Mouse (Mus musculus): ENCODE results near the gene Fam117b.

The Fam117b gene

GRCm38 (mm10) chr1:59912413-59913157 is at the start of gene Fam117b:
Gene Fam117b, plus strand, starts transcription at chr1:59913006.
- DNase-seq (ENCODE audit: low spot score in 2 of 2) = peak; percentile 98 to 99

DNA sequence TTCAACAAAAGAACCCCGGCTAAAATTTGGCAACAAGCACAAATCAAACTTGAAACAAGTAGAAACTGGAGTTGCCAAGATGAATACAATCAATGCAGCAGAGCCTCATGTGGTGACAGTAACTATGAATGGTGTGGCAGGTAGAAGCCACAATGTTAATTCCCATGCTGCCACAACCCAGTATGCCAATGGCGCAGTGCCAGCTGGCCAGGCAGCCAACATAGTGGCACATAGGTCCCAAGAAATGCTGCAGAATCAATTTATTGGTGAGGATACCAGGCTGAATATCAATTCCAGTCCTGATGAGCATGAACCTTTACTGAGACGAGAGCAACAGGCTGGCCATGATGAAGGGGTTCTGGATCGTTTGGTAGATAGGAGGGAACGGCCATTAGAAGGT is 44.8 kb upstream of the Fam117b start:
- DNase-seq (ENCODE audit: low spot score in 2 of 2) = no peak

DNA sequence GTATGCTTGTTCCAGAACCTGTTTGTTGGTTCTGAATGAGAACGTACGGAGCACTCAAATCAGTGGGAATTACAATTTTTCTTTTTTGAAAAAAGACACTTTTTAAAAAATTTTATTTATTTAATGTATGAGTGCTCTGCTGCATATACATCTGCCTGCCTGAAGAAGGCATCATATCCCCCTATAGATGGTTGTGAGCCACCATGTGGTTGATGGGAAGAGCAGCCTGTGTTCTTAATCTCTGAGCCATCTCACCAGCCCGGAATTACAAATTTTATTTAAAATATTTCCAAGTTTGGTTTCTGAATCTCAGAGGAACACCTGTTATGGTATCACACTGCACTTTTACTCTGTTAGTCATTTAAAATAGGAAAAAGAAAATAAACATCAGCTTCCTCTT is 38.8 kb upstream of the Fam117b start:
- no peak for DNase-seq (ENCODE audit: low spot score in 2 of 2)

DNA sequence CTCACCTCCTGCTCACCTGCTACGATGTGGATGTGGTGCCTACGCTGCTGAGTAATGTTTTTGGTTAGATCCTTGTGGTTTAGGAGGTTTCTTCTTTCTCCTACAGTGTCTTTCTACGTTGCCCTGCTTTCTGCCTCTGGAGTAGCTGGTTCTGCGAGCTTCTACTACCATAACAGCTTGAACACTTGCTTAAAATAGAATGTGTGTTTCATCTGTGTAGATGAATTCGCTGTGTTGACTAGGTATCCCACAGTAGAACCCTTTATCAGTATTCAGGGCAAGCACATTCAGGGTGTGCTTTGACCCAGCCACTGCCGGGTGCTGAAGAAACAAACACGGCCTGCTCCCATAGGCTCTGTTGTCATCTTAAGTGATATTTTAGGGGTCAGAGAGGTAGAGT is 34.7 kb upstream of the Fam117b start:
- DNase-seq (ENCODE audit: low spot score in 2 of 2) = no peak

- DNase-seq (ENCODE audit: low spot score in 2 of 2) = peak; percentile 66 to 90
These were observed 29.3 kb upstream of the Fam117b start for GRCm38 (mm10) chr1:59883349-59884134.

DNA sequence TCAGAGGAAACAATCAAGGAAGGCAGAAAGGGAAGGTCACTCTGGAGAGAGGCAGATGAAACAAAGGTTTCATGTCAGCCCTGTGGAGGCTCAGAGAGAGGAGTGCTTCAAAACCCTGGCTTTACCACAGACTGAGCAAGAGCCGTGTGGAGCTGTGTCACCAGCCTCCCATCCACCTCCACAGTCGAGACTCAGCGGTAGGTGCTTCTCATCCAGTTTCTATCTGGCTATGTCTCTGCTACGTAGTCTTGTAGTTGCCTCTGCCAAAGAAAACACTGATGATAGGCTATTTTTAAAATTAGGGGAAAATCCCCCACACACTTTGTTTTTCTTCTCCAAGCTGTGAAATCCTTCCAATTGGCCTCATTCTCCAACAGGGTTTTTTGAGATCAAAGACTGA is 25.9 kb upstream of the Fam117b start:
- no peak for DNase-seq (ENCODE audit: low spot score in 2 of 2)

DNA sequence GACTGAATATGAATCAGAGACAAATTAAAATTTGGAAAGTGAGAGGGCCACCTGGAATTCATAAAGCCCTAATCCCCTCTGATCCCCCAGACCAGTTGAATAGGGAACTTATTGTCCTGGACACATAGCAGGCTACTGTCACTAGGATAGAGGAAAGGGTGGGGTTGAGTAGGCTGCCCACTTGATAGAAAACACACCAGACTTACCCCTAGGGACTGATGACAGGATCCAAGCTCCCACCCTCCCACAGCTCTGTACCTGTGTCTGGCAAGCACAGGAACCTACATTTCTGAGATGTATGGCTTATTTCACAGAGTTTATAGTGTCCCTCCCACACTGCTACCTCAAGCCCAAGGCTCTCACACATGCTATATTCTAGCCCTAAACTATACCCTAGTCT is 24.8 kb upstream of the Fam117b start:
- DNase-seq (ENCODE audit: low spot score in 2 of 2) = no peak

- no peak for DNase-seq (ENCODE audit: low spot score in 2 of 2)
These were observed 21.6 kb upstream of the Fam117b start for GRCm38 (mm10) chr1:59891185-59891584.

- no peak for DNase-seq (ENCODE audit: low spot score in 2 of 2)
These were observed 20.0 kb upstream of the Fam117b start for GRCm38 (mm10) chr1:59892777-59893176.

GRCm38 (mm10) chr1:59894025-59894424 is 18.8 kb upstream of the Fam117b start:
- DNase-seq (ENCODE audit: low spot score in 2 of 2) = no peak

DNA sequence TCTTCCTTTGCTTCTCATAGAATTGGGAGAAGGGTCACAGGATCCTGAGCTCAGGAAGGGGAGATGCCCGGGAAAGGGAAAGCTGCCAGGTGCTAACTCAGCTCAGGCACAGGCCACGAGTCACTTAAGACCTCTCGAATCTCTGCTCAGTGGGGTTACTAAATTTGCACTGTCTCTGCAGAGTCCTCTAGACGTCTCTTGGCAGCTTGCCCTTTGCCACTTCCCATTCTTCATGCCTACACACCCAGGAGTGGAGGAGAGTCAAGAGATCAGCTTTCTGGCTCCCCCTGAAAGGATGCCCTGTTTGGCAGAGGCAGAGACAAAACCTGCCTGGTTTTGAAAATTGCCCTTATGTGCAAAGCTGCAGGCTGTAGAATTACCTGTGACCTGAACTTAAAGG is 17.4 kb upstream of the Fam117b start:
- peak in 1 of 2 experiments; percentile 29 for DNase-seq (ENCODE audit: low spot score in 2 of 2)

- no peak for DNase-seq (ENCODE audit: low spot score in 2 of 2)
These were observed 15.5 kb upstream of the Fam117b start for GRCm38 (mm10) chr1:59897147-59897798.

DNA sequence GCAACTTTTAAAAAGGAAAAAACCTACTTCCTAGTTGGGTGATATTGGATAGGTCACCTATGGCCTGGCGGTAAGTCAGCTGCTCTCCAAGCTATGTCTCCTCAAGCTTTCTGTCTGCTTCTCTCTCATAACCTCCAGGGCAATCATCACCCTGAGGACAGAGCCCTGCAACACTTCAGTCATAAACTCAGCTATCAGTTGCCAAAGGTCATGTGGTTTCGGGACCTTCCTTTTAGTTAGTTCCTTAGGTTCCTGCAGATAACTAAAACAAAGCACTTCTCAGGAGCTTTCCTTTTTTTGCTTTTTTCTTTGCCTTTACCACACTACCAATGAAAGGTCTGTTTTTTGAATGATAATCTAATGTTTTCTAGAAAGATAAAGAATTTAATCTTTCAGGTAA is 13.1 kb upstream of the Fam117b start:
- no peak for DNase-seq (ENCODE audit: low spot score in 2 of 2)

DNA sequence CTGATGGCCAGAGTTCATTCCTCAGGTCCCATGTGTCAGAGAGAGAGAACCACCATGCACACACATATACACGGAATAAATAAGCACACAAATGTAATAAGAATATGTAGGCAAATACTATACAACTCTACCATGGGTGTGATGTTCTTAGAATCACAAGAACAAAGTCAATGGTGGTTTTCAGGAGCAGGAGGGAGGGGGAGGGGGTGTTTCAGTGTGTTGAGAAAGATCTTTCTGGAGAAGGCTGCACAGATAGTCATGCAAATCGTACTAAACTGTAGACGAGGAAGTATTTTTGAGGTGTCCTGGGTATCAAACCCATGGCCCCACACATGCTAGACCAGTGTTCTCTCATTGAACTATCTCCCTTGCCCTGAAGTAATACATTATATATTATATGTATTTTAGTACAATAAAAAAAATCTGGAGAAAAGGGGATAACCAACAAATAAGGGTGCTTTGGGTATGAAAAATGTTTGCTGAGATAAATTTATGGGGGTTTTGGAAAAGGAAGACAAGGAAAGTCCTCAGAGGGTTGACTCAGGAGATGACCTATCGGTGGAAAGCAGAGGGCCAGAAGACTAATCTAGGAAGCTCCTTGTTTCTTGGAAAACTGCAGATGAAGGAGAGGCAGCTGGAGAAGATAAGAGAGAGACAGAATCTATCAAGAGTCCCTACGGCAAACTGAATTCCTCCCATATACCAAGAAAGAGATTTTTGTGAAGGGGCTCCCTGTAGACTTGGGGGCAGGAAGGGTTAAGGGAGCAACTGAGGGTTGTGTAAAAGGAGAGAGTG is 11.5 kb upstream of the Fam117b start:
- no peak for DNase-seq (ENCODE audit: low spot score in 2 of 2)

GRCm38 (mm10) chr1:59902634-59903033 is 10.2 kb upstream of the Fam117b start:
- DNase-seq (ENCODE audit: low spot score in 2 of 2) = no peak

DNA sequence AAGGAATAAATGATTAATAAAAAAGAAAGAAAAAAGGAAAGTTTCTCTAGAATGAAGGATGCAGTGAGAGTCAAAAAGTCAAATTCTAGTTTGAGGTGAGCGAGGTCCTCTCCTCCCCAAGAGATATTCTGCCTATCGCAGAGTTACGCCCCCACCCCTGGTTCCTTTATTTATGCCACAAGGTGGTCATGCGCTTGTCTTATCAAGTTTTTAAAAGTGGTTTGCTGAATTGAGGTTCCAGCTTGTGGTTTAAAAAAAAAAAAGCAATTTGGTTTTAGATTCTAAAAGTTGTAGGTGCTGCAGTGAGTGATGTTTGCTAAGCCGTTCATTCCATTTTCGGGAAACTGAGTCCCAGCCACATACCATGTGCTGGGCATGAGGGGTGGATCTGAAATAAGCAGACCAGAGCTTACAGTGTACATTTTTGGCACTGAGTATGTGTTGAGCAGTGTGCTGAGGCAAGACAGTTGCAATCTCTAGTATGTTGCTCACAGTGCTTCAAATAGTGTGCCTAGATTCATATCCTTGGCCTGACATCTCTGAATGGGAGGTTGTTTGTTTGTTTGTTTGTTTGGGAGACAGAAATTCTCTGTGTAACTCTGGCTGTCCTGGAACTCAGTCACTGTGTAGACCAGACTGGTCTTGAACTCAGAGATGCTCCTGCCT is 8.0 kb upstream of the Fam117b start:
- DNase-seq (ENCODE audit: low spot score in 2 of 2) = no peak

- no peak for DNase-seq (ENCODE audit: low spot score in 2 of 2)
These were observed 6.9 kb upstream of the Fam117b start for GRCm38 (mm10) chr1:59905916-59906315.

GRCm38 (mm10) chr1:59906819-59907521 is 5.8 kb upstream of the Fam117b start:
- no peak for DNase-seq (ENCODE audit: low spot score in 2 of 2)

DNA sequence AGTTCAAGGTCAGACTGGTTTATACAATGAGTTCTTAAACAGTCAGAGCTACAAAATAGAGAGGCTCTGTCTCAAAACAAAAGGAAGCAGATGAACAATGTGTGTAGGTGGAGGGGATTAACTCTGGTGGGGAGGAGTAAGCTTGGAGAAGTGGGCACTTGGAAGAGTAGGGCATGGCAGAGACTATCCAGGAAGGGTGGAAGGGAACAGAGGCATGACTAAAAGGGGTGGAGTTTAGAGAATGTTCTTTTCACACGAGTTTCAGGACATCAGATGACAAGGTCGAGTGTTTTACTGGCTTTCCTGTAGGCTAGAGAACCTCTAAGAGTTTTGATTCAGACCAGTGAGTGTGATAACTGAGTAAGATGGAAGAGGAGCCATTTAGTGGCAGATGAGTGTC is 5.1 kb upstream of the Fam117b start:
- no peak for DNase-seq (ENCODE audit: low spot score in 2 of 2)

DNA sequence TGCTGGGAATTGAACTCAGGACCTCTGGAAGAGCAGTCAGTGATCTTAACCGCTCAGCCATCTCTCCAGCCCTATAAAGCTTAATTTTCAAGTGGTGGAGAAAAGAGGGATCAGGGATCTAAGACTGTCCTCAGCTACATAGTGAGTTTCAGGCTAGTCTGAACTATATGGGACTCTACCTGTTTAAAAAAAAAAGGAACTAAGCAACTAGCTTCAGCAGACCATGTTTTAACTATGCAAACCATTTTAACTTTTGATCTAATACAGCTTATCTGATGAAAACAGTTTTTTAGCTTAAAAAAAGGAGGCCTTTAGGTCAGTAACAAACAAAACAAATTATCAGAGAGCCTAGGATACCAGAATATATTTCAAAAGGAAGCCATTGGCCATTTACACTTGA is 1.9 kb upstream of the Fam117b start:
- no peak for DNase-seq (ENCODE audit: low spot score in 2 of 2)
